Mouse (Mus musculus) heart, adult 11 months (tissue): ENCODE measurements at regions not wholly inside any gene's neighbourhood (a gene's known extent, or its start where the extent isn't known, plus 50 kb on each side); places are given as distances from the start of the nearest gene placed in this dataset.

Experiments used
- DNase-seq: peaks from one replicate; pipeline ENCODE4 v3.0.0; 2022

DNA sequence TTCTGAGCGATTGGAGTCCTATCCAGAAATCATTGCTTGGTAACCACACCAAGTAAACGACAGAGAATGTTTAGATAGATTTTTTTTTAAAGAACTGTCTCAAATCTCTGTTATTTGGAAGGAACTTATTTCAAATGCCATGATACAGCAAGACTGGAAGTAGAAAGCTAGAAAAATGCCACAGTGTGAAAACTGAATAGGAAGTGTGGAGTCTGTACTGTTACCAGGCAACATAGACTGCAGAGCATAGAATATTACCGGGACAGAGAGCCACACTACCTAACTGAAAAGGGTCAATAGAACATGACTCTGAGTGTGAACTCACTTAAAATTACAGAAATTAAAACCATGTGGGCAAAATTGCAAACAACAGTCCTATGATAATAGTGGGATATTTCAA, 52.4 kb upstream of the Adcy1 start:
- DNase-seq: peak; percentile 1

DNA sequence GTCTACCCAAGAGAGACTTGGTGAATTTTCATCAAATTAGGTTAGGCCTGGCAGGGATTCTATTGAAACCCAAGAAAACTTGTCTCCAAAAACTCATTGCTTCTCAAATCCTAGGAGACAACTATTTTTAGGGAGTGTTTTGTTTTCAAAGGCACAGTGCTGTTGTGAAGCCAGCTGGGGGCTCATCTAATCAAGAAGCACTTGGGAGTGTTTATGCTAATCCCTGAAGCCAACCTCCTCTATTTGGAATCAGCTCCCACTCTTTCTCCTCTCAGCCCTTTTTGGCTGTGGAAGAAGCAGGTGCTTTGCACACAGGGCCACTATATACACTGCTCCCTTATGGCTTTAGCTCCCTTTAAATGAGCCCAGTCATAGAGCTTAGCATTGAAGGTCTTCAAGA, 64.0 kb upstream of the Adcy1 start:
- DNase-seq: peak; percentile 33

DNA sequence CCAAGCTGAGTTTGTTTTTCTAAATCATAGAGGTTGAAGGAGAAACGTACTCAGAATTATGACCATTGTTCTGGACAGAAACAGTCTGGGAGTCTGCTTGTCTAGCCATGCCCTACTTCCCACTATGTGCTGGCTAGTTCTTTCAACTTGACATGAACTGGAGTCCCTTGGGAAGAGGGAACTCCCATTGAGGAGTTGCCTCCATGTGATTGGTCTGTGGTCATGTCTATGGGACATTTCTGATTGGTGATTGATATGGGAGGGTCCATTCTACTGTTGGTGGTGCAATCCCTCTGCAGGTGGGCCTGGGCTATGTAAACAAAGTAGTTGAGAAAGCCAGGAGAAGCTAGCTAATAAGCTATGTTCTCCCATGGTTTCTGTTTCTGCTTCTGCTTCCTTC, 64.5 kb upstream of the Adcy1 start:
- DNase-seq: peak; percentile 75

DNA sequence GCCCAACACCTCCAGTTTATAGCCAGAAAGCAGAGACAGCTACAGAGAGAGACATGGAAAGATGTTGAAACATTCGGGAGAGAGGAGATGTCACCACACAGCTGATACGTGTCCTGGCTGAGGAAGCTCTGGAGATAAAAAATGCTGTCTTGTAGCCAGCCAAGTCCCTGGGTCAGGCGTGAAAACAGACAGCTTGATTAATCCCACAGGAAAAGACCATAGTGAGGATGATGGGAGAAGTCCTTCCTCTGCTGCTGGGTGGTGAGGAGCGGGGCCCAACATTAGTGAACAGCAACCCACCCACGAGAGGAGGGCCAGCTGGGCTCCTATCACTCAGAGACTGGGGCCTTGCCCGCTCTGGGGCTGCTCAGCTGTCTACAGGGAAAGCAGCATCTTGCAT, 65.8 kb upstream of the Adcy1 start:
- DNase-seq: peak; percentile 85

DNA sequence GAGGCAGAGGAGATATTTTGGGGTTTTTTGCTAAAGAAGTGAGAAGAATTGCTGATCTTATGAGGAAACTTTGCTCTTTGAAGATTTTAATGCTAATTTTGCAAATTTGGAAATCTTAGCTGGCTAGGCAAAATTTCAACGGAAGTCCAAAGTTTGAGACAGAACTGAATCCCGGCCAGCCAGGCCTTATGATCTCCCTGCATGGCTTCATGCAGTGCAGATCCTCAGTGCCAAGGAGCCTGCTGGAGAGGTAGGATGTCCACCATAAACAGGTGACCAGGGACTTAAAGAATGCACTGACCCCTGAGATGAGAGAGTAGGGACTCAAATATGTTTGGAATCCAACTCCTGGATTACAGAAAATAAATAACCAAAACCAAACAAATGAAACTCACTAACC, 69.6 kb upstream of the Adcy1 start:
- DNase-seq: peak; percentile 61

DNA sequence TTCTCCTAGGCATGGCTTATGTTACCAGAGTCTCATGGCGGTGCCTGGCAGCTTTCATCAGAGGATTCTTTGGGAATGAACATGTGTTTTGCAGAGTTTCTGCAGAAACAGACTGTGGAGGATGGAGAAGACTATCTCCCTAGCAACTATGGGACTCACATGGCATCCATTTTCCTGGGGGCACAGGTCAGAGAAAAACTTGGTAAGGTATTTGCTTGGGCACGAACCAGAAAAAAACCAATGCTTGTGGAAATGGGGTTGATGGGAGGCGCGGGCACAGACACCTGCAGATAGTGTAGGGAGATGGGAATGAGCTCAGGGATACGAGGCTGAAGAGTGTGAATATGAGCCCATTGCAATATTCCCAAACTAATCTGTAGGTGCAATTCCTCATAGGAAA, 71.7 kb upstream of the Adcy1 start:
- DNase-seq: peak; percentile 65

GRCm38 (mm10) chr11:6990711-6991110, 72.6 kb upstream of the Adcy1 start:
- DNase-seq: peak; percentile 72

DNA sequence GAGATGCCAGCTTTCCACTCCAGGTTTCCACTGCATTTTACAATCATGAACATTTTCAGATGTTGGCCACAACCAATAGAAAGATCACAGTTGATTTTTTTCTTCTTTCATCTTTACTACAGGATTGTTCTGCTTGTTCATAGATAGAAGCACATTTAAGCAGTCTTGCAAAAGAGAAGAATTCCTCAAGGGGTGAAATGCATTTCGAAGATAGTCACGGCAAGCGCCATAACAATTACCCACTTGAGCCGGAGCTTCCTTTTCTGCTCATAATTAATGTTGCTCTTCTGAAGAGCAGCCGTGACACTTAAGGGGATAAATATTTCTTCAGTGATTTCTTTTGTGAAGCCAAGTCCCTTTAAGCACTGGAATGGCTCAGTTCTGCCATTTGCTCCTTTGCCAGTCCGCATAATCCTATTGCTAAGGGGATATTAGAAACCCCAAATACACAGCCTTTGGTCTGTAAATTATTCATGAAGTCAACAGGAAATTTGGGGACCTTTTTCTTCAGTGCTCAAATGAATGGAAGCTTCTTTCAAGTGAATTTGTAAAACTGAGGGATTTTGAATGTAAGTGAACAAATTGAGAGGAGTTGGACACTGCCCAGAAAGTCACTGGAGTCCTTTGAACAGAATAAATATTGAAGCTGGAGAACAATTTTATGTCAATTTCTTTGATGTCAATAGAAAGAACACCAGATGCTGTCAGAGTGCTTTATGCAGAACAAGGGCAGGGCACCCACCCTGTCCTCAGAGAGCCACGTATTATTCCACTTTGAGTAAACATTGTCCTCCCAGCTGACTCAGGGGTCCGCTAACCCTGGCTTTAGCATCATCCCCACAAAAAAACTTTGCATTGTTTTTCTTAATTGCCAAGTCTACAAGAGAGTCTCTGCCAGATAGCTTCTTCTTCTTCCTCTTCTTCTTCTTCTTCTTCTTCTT, 74.1 kb upstream of the Adcy1 start:
- DNase-seq: peak; percentile 55

DNA sequence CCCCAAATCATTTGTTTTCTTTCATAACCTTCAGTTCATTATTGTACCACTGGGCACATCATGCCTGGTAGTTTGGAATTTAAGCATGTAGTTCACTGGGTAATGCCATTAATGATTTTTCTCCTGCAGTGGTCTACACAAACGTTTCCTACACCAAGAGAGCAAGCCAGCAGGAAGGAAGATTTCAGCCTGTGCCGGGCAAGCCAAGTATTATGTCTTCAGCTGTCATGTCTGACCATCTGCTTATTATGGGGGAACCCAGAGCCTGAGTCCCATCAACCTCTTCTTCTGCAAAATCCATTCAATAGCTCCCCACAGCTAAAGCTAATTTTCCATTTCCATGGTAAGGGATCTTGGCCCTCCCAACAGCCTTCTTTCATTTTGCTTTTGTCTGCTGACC, 75.3 kb upstream of the Adcy1 start:
- DNase-seq: peak; percentile 33

GRCm38 (mm10) chr11:6987105-6987504, 76.2 kb upstream of the Adcy1 start:
- no peak for DNase-seq

DNA sequence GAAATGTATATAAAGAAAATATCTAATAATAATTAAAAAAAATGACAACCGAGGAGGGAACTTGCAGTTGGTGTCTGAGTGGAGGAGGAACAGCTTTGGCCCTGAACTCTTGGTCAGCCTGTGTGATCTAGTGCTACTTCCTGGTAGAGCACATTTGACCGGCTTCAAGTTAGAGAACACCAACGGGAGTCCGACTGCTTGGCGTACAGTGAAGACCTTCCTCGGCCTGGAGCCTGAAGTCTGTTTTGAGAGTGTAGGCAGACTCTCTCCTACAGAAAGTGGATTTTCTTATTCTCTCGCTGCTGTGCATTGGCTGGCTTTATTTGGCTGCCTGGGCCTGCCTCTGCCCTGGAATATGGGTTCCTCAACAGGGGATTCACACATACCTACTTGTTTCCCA, 81.2 kb upstream of the Adcy1 start:
- DNase-seq: peak; percentile 56

- peak; percentile 71 for DNase-seq
These were observed 83.6 kb upstream of the Adcy1 start for GRCm38 (mm10) chr11:6979656-6980055.

- peak; percentile 27 for DNase-seq
These were observed 94.1 kb upstream of the Adcy1 start for GRCm38 (mm10) chr11:6969196-6969595.

- peak; percentile 28 for DNase-seq
These were observed 96.3 kb upstream of the Adcy1 start for GRCm38 (mm10) chr11:6966968-6967367.

GRCm38 (mm10) chr11:6964524-6964923, 98.8 kb upstream of the Adcy1 start:
- DNase-seq: no peak

- peak; percentile 31 for DNase-seq
These were observed 99.7 kb upstream of the Adcy1 start for GRCm38 (mm10) chr11:6963600-6963999.

- DNase-seq: no peak
These were observed 100.3 kb upstream of the Adcy1 start for GRCm38 (mm10) chr11:6962786-6963575.

DNA sequence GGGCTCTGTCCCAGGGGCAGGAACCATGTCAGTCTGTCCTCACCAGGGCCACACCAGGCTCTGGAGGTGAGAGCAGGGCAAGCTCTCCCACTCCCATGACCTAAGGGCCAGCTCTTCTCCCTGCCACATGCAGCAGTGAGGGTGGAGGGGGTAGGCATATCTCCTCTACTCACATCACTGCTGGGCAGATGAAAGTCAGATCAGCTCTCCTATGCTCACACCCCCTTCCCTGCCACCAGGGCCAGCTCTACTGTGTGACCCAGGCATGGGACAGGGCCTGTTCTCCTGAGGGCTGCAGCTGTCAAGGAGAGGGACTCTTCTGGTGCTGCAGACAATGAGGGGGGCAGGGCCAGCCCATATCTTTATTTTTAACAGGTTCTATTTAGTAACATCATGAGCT, 101.0 kb upstream of the Adcy1 start:
- no peak for DNase-seq

GRCm38 (mm10) chr11:6952787-6953186, 110.5 kb upstream of the Adcy1 start:
- DNase-seq: peak; percentile 68

GRCm38 (mm10) chr11:6951361-6951760, 111.9 kb upstream of the Adcy1 start:
- peak; percentile 11 for DNase-seq

DNA sequence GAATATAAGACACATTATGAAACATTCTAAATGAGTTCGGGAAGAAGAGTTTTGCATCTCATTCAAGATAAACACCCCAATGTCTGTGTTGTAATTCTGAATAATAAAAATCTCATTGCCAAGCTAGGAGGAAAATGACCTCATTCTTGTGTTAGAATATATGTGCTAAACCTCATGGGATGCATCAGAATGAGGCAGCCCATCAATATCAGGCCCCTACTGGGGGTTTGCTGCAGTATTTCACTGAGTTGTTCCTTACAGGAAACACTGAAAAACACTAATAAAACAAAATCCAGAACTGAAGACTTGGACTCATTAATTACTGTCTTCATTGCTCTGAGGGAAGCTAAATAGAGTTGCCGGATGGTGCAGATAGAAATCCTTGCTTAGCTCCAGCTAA, 111.6 kb upstream of the Gm11983 start:
- no peak for DNase-seq

- no peak for DNase-seq
These were observed 96.7 kb upstream of the Gm11983 start for GRCm38 (mm10) chr11:6934157-6934556.

- DNase-seq: no peak
These were observed 88.6 kb upstream of the Gm11983 start for GRCm38 (mm10) chr11:6926036-6926435.

DNA sequence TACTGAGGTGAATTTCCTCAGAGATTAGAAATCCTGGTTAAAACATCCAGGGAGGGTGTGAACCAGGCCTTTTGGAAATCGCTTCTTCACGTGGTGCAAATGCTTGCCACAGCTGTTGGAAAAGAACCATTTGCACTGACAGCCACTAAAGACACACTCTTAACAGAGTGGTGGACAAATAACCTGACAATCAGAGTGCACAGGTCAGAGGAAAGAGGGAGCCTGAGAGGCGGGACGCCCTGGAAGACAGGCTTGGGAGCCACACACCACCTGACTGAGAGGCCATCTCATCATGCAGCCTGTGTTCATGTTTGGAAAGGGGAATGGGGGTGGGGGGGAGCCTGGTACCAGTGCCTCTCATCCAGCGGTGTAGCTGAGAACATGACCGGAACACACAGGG, 87.0 kb upstream of the Gm11983 start:
- DNase-seq: no peak
